Mouse (Mus musculus) frontal cortex, adult 2 months (tissue): ENCODE data around the gene Nt5dc3. TPM values are rescaled to one million over a fixed set of nuclear protein-coding genes. Genes with fewer than 3 reads are reported as not detected.

Experiments used
- DNase-seq, 2 experiments: peaks; one replicate each; pipeline ENCODE4 v3.0.0; 2022; ENCODE audit warnings: low spot score in 1 of 2; ENCODE audit errors: extremely low spot score in 1 of 2
- polyA plus RNA-seq: library from polyadenylated mRNA; depleted of rRNA; stranded (reverse); fragments of >200 nt; gene quantifications from 2 replicates; pipeline ENCODE4 v1.2.3, GENCODE M21; 2012; rRNA removed

Nt5dc3 gene
- polyA plus RNA-seq: 34.4 and 34.7 TPM in 2 replicates

- DNase-seq: peak; percentile 81 to 94
These were observed at the start of gene Nt5dc3 for GRCm38 (mm10) chr10:86778398-86779116. TSS of gene Nt5dc3 (plus strand) at chr10:86779005.

GRCm38 (mm10) chr10:86730823-86731499 lies 47.8 kb upstream of the Nt5dc3 start:
- DNase-seq: peak; percentile 52 to 95

GRCm38 (mm10) chr10:86731500-86731863 lies 47.3 kb upstream of the Nt5dc3 start:
- no peak for DNase-seq

GRCm38 (mm10) chr10:86735036-86735435 lies 43.8 kb upstream of the Nt5dc3 start:
- DNase-seq: no peak

- DNase-seq: no peak
These were observed 35.9 kb upstream of the Nt5dc3 start for GRCm38 (mm10) chr10:86742918-86743317.

- no peak for DNase-seq
These were observed 34.5 kb upstream of the Nt5dc3 start for GRCm38 (mm10) chr10:86744306-86744705.

GRCm38 (mm10) chr10:86755816-86756502 lies 22.8 kb upstream of the Nt5dc3 start:
- DNase-seq: no peak

GRCm38 (mm10) chr10:86757724-86758123 lies 21.1 kb upstream of the Nt5dc3 start:
- no peak for DNase-seq

- no peak for DNase-seq
These were observed 20.6 kb upstream of the Nt5dc3 start for GRCm38 (mm10) chr10:86758211-86758610.

GRCm38 (mm10) chr10:86761236-86761635 lies 17.6 kb upstream of the Nt5dc3 start:
- no peak for DNase-seq

GRCm38 (mm10) chr10:86761722-86762383 lies 17.0 kb upstream of the Nt5dc3 start:
- DNase-seq: no peak

- no peak for DNase-seq
These were observed 16.4 kb upstream of the Nt5dc3 start for GRCm38 (mm10) chr10:86762384-86762730.

GRCm38 (mm10) chr10:86763672-86764071 lies 15.1 kb upstream of the Nt5dc3 start, which contains the start of gene Gm49358:
TSS of gene Gm49358 (plus strand) at chr10:86763972.
- no peak for DNase-seq

GRCm38 (mm10) chr10:86765344-86765966 lies 13.3 kb upstream of the Nt5dc3 start:
- peak in 1 of 2 experiments; percentile 31 for DNase-seq

GRCm38 (mm10) chr10:86769216-86769615 lies 9.6 kb upstream of the Nt5dc3 start:
- DNase-seq: no peak

- DNase-seq: no peak
These were observed 9.0 kb upstream of the Nt5dc3 start for GRCm38 (mm10) chr10:86769797-86770196.

- no peak for DNase-seq
These were observed 7.1 kb upstream of the Nt5dc3 start for GRCm38 (mm10) chr10:86771701-86772100.

- peak in 1 of 2 experiments; percentile 60 for DNase-seq
These were observed 6.6 kb upstream of the Nt5dc3 start for GRCm38 (mm10) chr10:86772231-86772631.

- DNase-seq: no peak
These were observed 5.4 kb upstream of the Nt5dc3 start for GRCm38 (mm10) chr10:86773360-86773759.

GRCm38 (mm10) chr10:86776281-86776680 lies 2.5 kb upstream of the Nt5dc3 start:
- DNase-seq: no peak
